Mouse (Mus musculus) ovary, postnatal 10 days (tissue): ENCODE measurements around the gene Fibcd1.

Source experiments
- DNase-seq: peaks from one replicate; pipeline ENCODE4 v3.0.0; 2022; ENCODE audit warnings: low spot score

Gene Fibcd1

DNA sequence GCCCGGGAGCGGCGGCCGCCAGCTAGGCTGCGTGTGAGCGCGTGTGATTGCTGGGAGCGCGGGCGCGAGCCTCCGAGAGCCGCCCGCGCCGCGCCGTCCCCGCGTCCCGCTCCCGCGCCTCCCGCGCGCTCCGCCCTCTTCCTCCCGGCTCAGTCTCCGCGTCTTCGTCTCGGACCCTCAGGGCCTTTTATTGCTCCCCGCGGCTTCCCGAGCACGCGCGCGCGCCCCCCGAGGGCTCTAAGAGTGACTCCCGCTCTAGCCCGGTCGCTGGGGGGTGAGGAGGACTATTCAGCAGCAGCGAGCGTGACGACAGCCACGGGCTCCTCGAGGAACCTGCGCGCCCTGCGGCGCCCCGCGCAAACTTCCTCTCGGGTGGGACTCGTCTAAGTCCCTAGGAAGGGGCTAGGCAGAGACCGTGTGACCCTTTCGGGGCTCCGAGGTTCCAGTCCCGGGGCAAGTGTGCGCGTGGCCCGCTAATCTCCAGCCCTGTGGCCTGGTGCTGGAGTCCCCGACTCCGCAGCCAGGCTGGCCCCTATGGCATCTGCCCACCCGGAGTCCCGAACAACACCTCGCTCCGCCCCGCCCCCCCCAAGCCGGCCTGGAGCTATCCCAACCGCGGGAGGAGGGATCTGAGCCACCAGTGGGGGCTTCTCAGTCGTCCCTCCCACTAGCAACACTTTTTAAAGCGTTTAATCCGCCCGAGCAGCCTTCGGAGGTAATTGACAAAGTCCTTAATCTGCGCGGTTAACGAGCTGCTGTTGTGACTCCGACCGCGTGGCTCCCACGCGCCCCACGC, at the start of gene Fibcd1:
TSS of gene Fibcd1 (minus strand) at position 110 of the 796 bp plus-strand sequence.
- DNase-seq, result no peak

DNA sequence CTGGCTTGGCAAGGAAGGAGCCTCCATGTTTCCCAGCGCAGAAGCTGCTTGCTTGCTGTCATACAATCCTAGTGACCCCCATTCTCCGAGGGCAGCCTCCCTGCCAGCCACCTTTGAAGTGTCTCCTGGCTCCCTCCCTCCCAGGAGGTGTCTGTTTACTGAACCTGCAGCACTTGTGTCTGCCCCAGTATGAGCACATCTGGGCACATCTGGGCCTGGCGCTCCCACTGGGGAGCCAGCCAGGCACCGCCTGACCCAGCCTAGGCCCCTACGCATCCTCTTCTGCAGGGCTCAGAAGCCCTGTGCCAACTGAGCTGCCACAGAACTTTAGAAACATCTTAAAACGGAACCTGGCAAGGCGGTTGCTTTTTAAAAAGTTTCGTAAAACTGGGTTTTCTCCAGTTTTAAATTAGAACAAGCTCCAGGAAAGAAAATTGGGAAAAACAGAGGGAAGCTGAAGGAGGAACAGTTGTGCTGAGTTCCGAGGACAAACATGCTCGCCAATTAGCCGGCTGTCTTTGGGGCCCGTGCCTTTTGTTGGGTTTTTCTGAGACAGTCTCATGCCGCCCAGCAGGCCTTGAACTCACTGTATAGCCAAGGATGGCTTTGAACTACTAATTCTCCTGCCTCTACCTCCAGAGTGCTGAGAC, 48.5 kb upstream of the Fibcd1 start:
- DNase-seq, result no peak

DNA sequence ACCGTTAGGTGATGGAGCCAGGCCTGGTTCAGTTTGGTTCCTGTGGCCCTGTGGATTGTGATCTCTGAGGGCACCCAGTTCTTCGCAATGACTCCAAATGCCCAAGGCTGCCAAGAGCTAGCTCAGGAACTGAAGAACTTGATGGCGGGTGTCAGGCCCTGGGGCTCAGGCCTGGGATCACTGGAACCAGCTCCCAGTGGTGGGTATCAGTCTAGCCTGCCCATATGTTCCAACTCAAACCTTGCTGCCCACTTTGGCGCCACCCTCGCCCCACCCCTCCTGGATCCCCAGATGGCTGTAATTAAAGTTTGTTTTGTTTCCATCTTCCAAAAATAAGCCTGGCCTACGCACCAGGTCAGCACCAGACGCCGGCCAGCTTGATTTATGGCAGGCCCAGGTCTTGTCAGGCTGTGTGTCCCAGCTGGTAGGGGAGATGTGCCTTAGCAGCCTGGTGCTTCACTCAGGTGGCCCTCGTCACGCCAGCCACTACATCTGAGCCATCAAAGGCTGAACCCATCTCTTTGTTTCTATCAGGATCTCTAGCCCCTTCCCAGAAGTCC, 47.4 kb upstream of the Fibcd1 start:
- no peak for DNase-seq

DNA sequence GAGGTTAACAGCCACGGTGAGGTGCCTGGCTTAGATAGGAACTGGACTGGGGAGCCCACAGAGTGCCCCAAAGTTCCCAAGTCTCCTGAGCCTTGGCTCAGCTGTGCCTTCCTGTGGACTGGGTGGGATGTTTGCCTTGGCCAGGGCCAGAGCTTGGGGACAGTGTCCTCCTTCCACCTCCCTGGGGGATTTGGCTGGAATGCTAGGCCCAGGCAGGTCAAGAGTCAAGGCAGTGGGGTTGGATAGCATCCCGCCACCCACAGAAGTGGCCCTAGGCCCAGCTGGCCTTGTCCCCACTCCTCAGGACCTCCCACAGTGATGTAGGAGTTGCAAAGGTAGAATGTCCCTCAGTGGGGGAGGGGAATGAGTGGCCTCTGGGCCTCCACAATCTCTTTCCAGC, 45.4 kb upstream of the Fibcd1 start:
- DNase-seq, result no peak

DNA sequence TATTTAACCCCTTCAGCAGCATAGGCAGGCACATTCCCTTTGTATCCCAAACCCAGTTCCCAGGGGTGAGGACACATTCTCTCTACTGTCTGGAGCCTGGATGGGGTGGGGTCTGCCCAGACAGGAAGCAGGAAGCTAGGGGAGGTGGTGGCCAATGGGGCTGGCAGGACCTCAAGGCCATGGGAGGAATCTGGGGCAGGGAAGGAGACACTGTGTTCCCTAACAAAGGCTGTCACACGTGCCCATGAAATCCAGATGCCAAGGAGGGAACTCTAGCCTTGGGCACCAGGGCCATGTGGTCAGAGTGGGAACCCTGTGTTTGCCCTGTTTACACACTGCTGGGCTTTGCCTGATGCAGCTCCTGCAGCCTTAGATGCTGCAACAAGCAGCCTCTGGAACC, 43.1 kb upstream of the Fibcd1 start:
- DNase-seq, result no peak

DNA sequence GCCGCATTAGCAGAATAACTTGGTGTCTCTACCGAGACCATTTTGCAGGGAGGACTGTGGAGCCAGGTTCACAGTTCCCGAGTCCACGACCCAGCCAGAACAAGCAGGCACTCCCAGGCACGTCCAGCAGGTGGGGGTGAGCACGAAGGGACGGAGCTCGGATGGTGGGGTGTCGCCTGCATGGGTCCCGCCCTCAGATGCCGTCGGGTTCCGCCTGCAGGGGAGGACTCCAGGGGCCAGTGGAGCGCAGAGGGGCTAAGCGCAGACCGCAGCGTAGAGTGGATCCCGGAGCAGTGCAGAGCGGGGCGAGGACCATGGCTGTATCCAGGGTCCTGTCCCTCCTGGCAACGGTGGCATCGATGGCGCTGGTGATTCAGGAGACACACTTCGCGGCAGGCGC, 41.2 kb upstream of the Fibcd1 start, which contains the start of gene Lamc3:
TSS of gene Lamc3 (plus strand) at position 262 of the 400 bp plus-strand sequence.
- DNase-seq, result peak; percentile 31

DNA sequence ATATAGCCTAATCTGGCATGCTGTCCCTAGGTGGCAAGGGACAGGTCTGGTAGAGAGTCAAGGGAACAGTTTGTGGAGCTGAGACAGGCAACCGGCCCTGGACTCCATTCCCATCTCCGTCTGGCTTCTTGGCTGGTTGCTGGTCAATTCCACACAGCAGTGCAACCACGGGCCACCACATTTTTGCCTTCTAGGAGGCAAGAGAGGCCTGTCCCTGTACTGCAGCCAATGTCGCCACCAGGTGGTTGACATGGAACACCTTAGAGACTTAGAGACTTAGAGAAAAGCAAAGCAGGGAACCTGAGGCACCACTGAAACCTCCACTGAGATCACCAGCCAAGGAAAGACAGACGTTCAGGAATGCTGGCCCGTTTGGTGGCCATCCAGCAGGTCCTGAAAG, 39.0 kb upstream of the Fibcd1 start:
- DNase-seq, result no peak

DNA sequence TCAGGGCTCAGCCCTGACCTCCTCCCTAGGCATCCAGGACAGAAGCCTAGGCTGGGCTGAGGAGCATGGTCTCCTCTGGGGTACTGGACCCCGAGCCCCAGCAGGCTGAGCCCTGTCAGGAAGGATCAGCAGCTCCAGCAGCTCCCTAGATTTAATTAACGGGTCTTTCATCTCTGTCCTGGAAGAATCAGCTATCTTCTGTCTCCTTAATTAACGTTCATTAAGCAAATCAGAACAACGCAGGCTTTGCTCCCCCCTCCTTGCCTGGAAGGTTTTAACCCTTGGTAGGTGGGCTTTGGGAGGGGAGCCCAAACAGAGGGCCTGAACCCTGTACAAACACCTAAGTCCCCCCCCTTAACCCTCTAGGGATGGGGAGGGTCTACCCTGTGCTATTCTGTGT, 37.3 kb upstream of the Fibcd1 start:
- no peak for DNase-seq

DNA sequence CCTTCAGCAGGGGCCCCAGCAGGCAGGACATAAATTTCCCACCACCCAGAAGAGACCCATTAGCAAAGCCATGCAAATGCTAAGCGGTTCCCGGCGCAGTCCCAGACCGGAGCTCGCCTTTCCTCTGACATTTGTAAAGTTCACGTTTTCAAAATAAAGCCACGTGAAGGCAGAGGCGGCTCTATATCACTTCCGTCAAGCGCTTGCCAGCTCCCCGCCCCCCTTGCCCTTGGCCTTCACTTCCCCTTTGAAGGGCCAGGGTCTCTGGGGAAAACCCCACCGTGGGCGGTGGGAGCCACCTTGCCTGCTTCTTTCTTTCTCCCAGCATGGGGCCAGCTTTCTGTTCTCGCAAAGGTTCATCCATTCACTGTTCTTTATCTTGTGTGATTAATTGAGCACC, 35.1 kb upstream of the Fibcd1 start:
- no peak for DNase-seq

DNA sequence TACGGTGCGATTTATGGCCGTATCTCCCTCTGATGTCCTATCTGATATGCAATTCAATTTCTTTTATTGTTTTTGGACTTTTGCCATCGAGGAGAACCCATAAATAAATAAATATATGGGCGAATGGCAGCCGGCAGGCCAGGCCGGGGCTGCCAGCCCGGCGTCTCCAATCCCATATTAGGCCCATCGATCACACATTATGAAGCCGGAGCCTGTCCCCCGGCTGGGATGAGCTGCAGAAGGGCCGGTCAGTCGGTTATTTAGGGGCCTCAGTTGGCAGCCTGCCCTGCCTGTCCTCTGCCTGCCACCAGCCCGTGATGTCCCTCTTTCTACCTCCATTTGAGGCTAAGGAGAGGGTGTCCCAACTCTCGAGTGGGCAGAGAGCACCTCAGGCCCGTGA, 32.8 kb upstream of the Fibcd1 start:
- DNase-seq, result no peak

DNA sequence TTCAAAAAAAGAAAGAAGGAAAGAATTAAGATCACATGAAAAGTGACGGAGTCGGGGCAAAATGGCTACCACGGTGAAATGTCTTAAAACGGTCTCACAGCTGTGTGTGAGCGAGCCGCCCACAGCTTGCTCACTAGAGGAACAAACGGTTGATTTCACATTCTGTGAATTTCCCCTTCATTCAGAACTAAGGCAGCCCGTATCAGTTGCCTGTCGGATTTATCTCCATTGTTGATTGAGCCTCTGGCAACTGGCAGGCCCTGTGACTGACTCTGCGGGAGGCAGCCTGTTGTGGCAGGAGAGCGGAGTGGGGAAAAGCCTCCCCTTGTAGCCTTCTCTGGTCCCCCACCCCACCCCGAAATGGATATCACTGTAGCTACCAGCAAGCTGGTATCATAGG, 30.6 kb upstream of the Fibcd1 start:
- no peak for DNase-seq

DNA sequence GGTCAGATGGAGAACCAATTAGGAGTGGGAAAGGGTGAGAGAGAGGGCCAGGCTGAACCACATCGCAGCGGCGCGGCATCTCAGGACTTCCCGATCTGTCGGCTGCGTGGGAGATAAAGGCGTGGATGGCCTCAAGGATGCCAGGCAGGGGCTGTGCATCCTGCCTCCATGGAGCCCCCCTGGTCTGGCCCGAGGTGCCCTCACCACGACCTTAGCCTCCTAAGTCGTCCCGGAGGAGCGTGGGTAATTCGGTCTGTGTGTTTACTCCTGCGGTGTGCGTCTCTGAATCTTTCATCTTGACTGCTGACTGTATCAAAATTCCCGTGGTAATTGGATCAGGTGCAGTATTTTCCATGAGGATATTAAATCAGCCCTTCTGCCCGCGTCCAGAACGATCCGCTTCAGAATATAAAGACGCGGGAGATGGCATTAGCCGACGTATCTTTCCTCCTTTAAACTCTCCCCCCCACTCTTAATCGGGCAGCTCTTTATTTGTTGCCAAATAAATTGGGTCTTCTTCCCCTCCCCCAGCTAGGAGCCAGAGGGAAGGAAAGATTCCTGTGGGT, 28.6 kb upstream of the Fibcd1 start:
- DNase-seq, result no peak

DNA sequence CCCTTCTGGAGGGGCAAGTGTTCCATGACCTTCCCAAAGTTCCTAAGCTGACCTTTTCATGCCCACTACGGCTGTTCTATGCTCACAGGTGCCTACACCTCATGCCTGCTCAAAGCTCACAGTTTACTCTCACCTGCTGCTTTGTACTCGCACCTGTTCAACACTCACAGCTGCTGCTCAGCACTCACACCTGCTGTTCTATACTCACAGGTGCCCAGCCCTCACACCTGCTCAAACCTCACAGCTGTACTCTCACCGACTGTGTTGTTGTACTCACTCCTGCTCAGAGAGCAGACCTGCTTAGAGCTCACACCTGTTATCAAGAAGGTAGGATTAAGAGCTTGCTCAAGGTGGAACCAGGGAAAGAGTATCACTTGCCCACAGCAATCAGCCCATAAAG, 24.9 kb upstream of the Fibcd1 start:
- DNase-seq, result no peak

DNA sequence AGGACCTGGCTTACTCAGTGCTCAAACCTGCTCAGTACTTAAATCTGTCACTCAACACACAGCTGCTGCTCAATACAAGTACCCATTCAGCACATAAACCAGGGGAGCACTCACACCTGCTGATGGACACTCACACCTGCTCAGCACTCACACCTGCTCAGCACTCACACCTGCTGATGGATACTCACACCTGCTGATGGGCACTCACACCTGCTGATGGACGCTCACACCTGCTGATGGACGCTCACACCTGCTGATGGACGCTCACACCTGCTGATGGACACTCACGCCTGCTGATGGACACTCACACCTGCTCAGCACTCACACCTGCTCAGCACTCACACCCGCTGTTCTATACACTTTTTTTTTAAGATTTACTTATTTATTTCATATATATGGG, 23.9 kb upstream of the Fibcd1 start:
- no peak for DNase-seq

DNA sequence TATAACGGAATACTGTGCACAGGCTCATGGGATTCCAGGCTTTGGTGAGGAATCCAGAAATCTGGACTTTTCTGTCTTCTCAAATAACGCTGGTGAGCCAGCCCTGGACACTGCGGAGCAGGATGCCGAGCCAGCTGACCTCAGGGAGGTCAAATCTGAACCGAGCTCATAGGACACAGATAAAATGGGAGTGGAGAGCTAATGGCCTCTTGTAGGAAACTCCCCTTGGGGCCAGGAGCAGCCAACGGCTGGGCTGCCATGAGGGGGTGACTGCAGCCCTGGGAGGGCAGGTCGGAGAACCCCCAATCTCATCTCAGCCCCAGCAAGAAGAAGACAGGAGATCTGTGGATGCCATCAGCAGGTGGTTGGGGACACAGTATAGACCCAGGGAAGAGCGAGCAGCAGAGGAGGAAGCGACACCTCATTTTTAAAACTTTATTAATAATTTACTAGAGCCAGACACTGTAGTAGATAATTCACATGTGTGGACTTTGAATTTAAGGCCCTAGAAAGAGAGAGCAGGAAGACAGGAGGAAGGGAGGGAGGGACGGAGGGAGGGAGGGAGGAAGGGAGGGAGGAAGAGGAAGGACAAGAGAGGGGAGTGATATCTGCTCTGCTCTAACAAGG, 22.8 kb upstream of the Fibcd1 start:
- DNase-seq, result no peak

DNA sequence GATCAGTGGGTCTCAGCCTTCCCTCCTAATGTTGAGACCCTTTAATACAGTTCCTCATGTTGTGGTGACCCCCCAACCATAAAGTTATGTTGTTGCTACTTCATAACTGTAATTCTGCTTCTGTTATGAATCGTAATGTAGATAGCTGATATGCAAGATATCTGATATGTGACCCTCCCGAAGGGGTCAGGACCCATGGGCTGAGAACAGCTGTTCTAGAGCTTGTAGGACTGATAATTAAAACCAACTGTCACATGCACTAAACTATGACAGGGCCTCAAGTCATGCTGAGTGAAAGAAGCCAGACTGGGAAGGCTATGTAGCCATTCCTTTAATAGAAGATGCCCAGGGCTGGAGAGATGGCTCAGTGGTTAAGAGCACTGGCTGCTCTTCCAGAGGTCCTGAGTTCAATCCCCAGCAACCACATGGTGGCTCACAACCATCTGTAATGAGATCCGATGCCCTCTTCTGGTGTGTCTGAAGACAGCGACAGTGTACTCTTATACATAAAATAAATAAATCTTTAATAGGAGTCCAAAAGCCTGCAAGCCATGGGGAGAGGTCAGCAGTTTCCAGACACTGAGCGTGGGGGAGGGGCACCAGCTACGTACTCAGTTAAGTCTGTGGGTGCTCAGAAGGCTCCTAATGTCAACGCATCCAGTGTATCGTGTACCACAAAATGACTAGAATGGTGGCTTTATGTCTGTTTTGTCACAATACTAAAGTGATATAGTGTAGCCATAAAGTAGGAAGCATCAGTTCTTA, 22.1 kb upstream of the Fibcd1 start:
- no peak for DNase-seq

DNA sequence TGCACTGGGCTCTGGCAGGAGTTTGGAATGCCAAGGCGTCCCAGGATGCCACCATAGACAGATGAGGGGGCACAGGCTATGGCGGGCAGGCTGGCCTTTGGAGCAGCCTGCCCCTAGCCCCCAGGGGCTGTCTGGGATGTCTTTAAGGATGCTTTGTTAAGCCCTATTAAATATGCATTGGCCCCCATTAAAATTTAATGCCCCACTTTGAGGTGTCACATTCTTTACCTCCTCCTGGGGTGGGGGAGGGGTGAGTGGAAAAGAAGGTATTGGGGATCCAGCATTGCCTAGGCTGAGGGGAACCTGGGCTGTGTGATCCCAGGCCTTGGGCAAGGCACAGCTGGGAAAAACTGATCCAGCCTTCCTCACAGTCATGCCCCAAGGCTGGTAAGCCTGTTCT, 20.0 kb upstream of the Fibcd1 start:
- no peak for DNase-seq

DNA sequence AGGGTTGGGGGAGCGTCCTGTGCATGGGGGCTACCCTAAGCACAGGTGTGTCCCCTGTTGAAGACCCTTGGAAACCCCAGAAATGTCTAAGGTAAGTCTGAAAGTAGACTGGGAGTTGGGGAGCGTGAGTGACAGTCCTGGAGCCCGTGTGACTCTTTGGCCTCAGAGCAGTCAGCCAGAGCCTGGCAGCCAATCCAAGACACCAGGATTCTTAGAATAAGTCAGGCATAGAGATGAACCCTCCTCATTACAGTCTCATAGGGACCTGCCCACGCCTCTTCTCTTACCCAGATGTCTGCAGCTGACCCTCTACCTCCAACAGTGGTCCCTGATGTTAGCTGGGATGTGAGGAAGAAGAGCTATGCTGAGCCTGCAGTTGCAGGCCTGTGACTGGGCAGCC, 19.5 kb upstream of the Fibcd1 start:
- DNase-seq, result no peak

DNA sequence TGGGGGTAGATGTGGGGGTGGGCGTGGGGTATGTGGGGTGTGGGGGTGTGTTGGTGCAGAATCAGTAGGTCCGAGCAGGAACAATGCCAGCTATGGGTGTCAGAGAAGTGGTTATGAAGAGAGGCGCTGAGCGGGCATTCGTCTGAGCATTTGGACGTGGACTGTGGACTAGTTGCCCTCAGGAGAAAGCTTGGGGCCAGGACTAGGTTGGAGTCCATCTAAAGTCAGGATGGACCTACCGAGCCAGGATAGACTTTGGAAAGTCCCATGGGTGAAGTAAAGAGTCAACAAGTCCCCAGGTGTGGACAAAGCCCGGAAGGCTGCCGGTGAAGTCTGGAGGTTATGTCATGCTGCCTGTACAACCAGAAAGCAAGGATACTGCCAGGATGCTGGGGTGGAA, 19.1 kb upstream of the Fibcd1 start:
- DNase-seq, result no peak

DNA sequence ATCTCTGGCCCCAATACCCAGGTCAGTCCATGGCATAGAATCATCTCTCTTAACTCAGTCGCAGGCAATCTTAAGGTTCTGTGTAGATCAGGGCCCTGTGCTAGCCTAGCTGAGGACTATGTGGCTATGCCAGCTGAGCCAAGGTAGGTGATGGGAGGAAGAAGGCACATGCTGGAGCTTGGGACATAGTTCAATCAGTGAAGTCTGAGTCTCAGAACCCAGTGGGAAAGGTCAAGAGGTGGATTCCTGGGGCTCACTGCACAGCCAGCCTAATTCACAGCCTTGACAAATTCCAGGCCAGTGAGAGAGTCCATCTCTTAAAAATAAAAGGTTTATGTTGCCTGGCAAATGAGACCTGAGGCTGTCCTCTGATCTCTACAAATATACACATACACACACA, 18.0 kb upstream of the Fibcd1 start:
- no peak for DNase-seq

DNA sequence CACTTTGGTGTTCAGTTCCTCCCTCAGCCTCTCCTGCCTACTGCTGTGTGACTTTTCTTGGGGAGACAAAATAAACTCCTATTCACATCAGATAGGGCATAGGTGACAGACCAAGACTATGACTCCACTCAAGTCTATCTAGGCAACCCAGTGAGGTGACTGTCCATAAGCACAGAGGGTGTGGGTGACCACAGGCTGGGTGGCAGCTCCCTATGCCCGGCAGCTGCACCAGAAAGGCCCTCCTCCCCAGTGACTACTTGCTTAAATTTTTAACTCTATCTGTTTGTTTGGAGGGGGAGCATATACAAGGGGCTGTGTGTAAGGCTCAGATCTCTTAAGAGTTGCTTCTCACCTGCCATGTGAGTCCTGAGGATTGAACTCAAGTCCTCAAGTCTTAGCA, 17.1 kb upstream of the Fibcd1 start:
- DNase-seq, result no peak

DNA sequence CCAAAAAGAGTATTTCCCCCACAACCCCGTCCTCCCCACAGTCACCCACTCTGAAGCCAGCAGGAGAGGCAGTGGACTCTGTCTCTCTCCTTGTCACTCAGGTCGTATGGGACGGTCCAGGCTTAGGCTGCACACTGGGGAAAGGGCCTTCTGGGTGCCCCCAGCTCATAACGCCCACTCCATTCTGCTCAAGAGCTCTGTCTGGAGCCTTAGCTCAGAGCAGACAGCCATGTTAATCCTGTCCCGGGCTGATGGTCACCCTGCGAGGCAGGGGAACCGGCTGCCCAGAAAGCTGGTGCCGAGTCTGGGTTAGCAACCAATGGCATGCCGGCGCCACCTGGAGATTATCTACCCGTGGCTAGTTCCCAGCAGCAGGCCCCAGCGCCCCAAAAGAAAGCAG, 12.7 kb upstream of the Fibcd1 start:
- no peak for DNase-seq
